Mouse (Mus musculus): ENCODE data around the gene Rimkla. TPM values are rescaled to one million over a fixed set of nuclear protein-coding genes. Genes with fewer than 3 reads are reported as not detected.
A peak's percentile ranks its signal among the peaks of the same experiment; 100 is the strongest.

The Rimkla gene
- polyA plus RNA-seq, 1 experiment from 2014 or later = 19.9 TPM

DNA sequence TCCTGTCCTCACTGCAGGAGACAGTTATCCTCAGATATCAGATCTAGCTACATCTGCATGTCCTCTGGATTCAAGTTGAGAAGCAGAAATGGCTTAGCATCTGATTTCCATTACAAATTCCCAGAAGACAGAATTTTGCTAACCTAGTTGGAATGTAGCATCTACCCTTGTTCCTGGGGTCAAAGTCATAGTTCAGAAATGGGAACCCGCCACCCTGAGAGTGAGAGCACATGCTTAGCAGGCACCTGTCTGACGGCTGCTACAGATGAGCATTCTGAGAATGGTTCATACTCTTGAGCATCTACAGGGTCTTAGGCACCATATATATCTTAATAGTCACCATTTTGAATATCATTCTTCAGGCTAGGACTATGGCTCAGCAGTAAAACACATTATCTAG lies 54.5 kb downstream of the Rimkla start:
- no peak for ATAC-seq (ENCODE audit: low FRiP score)
- Histone ChIP-seq H3K36me3 (no peaks in the 10 kb centered on the region), H3K9me3 (peaks cover 4% of the 10 kb centered on the region; the same call in 1 of the 2 replicates), H3K9ac (no peak overlapping the region), H3K4me2 (no peak overlapping the region), H3K4me3 (no peak overlapping the region), H3K27me3 (no peaks in the 10 kb centered on the region), H3K27ac (no peak overlapping the region), H3K4me1 (replicated peaks) (0 out of 2 replicates have a peak, but pooled peaks cover 4% of the 10 kb centered on the region)
- WGBS = 92% methylated on average over 2 of the region's 2 CpGs

DNA sequence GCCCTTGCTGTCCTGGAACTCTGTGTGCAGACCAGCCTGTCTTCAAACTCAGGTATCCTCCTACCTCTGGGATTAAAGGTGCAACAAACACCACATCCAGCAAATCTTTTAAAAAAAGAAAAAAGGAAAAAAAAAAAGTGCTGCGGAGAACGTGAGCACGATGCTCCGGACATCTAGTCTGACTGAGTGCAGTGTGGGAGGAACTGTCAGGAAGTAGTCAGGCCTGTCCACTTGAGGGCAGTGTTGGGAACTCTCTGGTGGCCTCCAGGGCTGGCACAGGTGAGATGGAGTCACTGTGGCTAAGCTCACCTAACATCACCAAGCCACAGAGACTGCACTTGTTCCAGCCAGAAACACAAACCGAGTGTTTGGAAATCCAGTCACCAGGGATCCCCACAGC lies 61.8 kb downstream of the Rimkla start:
- Histone ChIP-seq H3K9me3 (no peaks in the 10 kb centered on the region), H3K4me3 (no peak overlapping the region), H3K4me2 (no peak overlapping the region), H3K27me3 (0 out of 2 replicates have a peak, but pooled peaks cover 11% of the 10 kb centered on the region), H3K36me3 (no peaks in the 10 kb centered on the region), H3K4me1 (replicated peaks) (no peaks in the 10 kb centered on the region), H3K27ac (no peak overlapping the region), H3K9ac (no peak overlapping the region)
- ATAC-seq (ENCODE audit: low FRiP score) = no peak
- WGBS = 34% methylated on average over 5 of the region's 5 CpGs

DNA sequence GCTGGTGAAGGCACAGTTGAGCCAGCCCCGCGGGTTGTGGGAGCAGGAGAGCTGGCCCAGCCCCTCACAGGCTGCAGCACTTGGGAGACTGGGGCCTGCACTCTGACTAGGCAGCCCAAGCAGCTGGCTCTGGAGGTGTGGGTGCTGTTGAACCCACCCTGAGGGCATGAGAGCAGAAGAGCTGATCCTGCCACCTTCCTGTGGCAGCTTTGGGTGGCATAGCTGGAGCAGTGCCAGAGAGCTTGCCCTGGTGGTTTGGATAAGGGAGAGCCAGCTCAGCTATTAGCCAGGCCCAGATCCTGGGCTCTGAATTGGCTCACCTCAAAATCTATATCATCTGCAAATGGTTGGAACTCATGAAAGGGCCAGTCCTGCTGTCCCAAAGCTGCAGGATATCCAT lies 64.7 kb downstream of the Rimkla start:
- Histone ChIP-seq H3K36me3 (no peaks in the 10 kb centered on the region), H3K9me3 (no peaks in the 10 kb centered on the region), H3K4me3 (no peak overlapping the region), H3K27me3 (peaks cover 24% of the 10 kb centered on the region; the same call in 1 of the 2 replicates), H3K4me2 (no peak overlapping the region), H3K27ac (no peak overlapping the region), H3K9ac (no peak overlapping the region), H3K4me1 (replicated peaks) (peaks cover 8% of the 10 kb centered on the region)
- 40% methylated on average over 2 of the region's 2 CpGs for WGBS
- no peak for ATAC-seq (ENCODE audit: low FRiP score)

DNA sequence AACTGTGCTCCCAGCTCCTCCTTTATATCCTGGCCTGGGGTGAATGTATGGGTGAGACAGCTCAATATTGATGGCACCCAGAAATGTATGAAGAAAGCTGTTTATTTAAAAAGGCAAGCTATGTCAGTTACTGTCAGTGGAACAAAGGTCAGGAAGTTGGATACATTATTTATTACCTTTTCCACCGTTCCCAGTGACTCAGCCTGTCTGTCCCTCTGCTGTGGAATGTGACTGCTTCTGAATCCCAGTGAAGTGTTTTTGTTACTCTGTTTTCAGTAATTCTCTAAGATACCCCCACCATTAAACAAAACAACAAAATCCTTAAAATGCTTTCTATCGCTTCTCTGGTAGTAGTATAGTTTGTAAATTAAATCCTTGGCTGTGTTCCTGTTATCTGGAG lies 66.8 kb downstream of the Rimkla start:
- Histone ChIP-seq H3K4me3 (no peak overlapping the region), H3K9me3 (no peaks in the 10 kb centered on the region), H3K4me1 (replicated peaks) (peaks cover 20% of the 10 kb centered on the region), H3K27ac (no peak overlapping the region), H3K4me2 (no peak overlapping the region), H3K9ac (no peak overlapping the region), H3K36me3 (no peaks in the 10 kb centered on the region), H3K27me3 (peaks cover 24% of the 10 kb centered on the region; the same call in 1 of the 2 replicates)
- WGBS = 67% methylated on average over 2 of the region's 2 CpGs
- ATAC-seq (ENCODE audit: low FRiP score) = no peak

GRCm38 (mm10) chr4:119425077-119425476 lies 67.4 kb downstream of the Rimkla start:
- no peak overlapping the region for H3K27ac ChIP-seq
- peaks cover 24% of the 10 kb centered on the region; the same call in 1 of the 2 replicates for H3K27me3 ChIP-seq
- WGBS = 98% methylated on average over 2 of the region's 2 CpGs
- no peak for ATAC-seq (ENCODE audit: low FRiP score)
- H3K4me2 ChIP-seq = no peak overlapping the region
- no peak overlapping the region for H3K4me3 ChIP-seq
- no peak overlapping the region for H3K9ac ChIP-seq
- no peaks in the 10 kb centered on the region for H3K9me3 ChIP-seq
- H3K4me1 ChIP-seq (replicated peaks) = peaks cover 23% of the 10 kb centered on the region
- H3K36me3 ChIP-seq = no peaks in the 10 kb centered on the region

DNA sequence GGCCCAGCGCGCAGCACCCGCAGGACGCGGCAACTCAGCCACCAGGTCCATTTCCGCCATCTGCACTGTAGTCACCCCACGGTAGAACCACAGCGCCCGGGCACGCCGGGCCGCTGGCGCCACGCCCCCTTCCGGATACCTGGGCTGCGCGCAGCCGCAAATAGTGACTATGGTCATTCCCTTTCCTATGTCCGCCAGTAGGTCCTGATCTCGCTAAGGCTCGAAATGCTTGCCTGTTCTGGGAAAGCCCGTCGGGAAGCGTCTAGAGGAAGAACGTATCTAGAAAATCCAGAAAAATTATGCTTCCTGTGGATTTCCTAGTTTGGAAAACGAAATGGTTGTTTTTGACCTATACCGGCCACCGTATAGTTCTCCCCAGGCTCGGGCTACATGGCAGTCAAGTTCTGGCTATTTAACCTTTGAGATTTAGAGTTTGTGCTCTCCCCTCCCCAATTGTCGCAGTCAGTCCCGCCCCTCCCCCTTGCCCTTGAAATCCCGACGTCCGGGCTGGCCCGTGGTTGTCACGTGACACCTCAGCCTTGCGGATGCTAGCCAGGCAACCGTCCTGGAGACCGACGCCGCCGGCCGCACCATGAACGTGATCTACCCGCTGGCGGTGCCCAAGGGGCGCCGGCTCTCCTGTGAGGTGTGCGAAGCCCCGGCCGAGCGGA lies 70.0 kb downstream of the Rimkla start, which contains the start of the genes Ppcs and Zmynd12:
TSS of gene Ppcs (minus strand) at position 127 of the 671 bp plus-strand sequence.
TSS of gene Zmynd12 (plus strand) at position 521 of the 671 bp plus-strand sequence.
- Histone ChIP-seq H3K36me3 (peaks cover 8% of the 10 kb centered on the region), H3K9me3 (no peaks in the 10 kb centered on the region), H3K4me2 (peak within 1 kb of the TSS; percentile 90), H3K27me3 (peaks cover 12% of the 10 kb centered on the region; the same call in 1 of the 2 replicates), H3K27ac (peak within 1 kb of the TSS; percentile 92), H3K4me1 (replicated peaks) (peaks cover 23% of the 10 kb centered on the region), H3K4me3 (peak within 1 kb of the TSS; percentile 61), H3K9ac (peak within 1 kb of the TSS; percentile 84)
- under 1% methylated on average over 52 of the region's 52 CpGs for WGBS
- ATAC-seq (ENCODE audit: low FRiP score) = peak; percentile 96

DNA sequence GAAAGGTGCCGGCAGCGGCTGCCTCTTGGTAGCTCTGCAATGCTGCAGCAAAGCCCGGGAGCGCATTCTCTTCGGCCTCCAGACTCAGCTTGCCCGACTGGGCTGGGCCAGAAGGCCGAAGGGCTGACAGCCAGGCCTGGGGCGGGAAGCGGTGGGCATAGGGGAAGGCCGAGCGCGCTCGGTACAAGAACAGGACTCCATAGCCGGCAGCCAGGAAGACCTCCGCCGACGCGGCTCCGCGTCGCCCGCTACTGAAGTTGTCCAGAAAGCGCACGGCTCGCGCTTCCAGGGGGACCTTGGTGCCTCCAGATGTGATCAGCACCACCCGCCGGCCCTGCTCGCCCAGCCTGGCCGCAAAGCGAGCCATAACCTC lies 70.5 kb downstream of the Rimkla start:
- no peaks in the 10 kb centered on the region for H3K9me3 ChIP-seq
- peak overlapping the region; percentile 90 for H3K4me2 ChIP-seq
- whole genome bisulfite sequencing = under 1% methylated on average over 28 of the region's 31 CpGs
- peak overlapping the region; percentile 84 for H3K9ac ChIP-seq
- H3K27me3 ChIP-seq = peaks cover 12% of the 10 kb centered on the region; the same call in 1 of the 2 replicates
- ATAC-seq (ENCODE audit: low FRiP score) = peak; percentile 75
- H3K27ac ChIP-seq = peak overlapping the region; percentile 92
- H3K36me3 ChIP-seq = peaks cover 8% of the 10 kb centered on the region
- H3K4me1 ChIP-seq (replicated peaks) = peaks cover 23% of the 10 kb centered on the region
- peak overlapping the region; percentile 61 for H3K4me3 ChIP-seq

- H3K9me3 ChIP-seq = no peaks in the 10 kb centered on the region
- peak overlapping the region; percentile 61 for H3K4me3 ChIP-seq
- peak overlapping the region; percentile 92; the same call in 1 of the 2 replicates for H3K27ac ChIP-seq
- peak overlapping the region; percentile 90 for H3K4me2 ChIP-seq
- no peak for ATAC-seq (ENCODE audit: low FRiP score)
- peaks cover 23% of the 10 kb centered on the region for H3K4me1 ChIP-seq (replicated peaks)
- H3K36me3 ChIP-seq = peaks cover 8% of the 10 kb centered on the region
- WGBS = 55% methylated on average over 3 of the region's 3 CpGs
- H3K9ac ChIP-seq = peak overlapping the region; percentile 84
- peaks cover 12% of the 10 kb centered on the region; the same call in 1 of the 2 replicates for H3K27me3 ChIP-seq
Observed at GRCm38 (mm10) chr4:119421191-119421590, 71.2 kb downstream of the Rimkla start.

DNA sequence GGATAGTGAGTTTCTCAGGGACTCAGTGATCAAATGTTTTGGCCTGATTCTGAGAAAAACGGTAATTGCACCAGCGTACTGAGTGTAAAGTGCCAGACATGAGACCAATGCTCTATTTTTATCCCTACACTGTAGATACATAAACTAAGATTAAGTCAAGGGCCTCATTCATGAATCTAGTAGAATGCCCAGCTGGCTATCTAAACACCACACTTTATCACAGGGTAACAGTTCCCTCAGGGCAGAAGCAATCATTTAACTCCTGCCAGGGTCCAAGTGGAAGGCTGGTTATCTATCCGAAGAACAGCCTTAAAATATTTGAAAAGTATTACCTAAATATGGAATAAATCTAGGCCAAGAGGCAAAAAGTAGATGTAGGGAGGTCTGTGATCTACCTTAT lies 74.5 kb downstream of the Rimkla start:
- no peak overlapping the region for H3K4me3 ChIP-seq
- peaks cover 8% of the 10 kb centered on the region for H3K36me3 ChIP-seq
- H3K9me3 ChIP-seq = no peaks in the 10 kb centered on the region
- no peak overlapping the region for H3K4me2 ChIP-seq
- no peaks in the 10 kb centered on the region for H3K27me3 ChIP-seq
- no peak for ATAC-seq (ENCODE audit: low FRiP score)
- no peak overlapping the region for H3K9ac ChIP-seq
- H3K27ac ChIP-seq = no peak overlapping the region
- WGBS = 90% methylated on average over 3 of the region's 3 CpGs
- H3K4me1 ChIP-seq (replicated peaks) = peaks cover 31% of the 10 kb centered on the region

- Histone ChIP-seq H3K9me3 (no peaks in the 10 kb centered on the region), H3K9ac (no peak overlapping the region), H3K27ac (no peak overlapping the region), H3K4me3 (no peak overlapping the region), H3K4me2 (no peak overlapping the region), H3K4me1 (replicated peaks) (peaks cover 36% of the 10 kb centered on the region), H3K27me3 (no peaks in the 10 kb centered on the region), H3K36me3 (peaks cover 8% of the 10 kb centered on the region)
- ATAC-seq (ENCODE audit: low FRiP score) = no peak
- WGBS = 83% methylated on average over 3 of the region's 3 CpGs
Observed at GRCm38 (mm10) chr4:119417270-119417669, 75.2 kb downstream of the Rimkla start.

Data from hindbrain, embryonic 13.5 days (tissue).